Mouse (Mus musculus): Measurements from ENCODE around the gene Gm21775. TPM values are rescaled to one million over a fixed set of nuclear protein-coding genes. Genes with fewer than 3 reads are reported as not detected.
"Not testable (repeated sequence)": the region's sequence is repeated elsewhere in the genome, so short reads cannot be mapped to it uniquely, and the experiment has no call there.

Gm21775 gene
- total RNA-seq (2017), result not detected in 3 replicates

DNA sequence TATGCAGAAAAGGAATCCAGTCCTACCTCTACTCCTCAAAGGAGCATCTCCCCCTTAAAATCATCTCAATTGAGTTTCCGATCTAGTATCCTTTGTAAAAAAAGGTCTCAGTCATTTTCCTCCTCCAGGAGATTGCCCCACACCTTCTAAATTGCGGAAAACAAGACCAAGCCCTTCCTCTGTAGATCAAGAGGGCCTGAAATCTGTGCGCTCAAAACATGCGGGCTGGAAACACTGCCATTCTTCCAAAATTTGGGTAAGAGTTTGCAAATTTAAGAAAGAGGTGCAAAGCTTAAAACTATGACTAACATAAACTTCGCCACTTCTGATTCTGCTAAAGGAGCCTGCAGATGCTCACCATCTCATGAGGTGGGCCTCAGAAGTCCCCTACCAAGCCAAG lies at the start of gene Gm21775:
Gene Gm21775, plus strand, starts transcription at position 301 of the 400 bp plus-strand sequence.
- ATAC-seq (replicated peaks; ENCODE audit: insufficient number of reproducible peaks, low FRiP score, low TSS enrichment, poor library complexity, severe bottlenecking), result not testable (repeated sequence)

DNA sequence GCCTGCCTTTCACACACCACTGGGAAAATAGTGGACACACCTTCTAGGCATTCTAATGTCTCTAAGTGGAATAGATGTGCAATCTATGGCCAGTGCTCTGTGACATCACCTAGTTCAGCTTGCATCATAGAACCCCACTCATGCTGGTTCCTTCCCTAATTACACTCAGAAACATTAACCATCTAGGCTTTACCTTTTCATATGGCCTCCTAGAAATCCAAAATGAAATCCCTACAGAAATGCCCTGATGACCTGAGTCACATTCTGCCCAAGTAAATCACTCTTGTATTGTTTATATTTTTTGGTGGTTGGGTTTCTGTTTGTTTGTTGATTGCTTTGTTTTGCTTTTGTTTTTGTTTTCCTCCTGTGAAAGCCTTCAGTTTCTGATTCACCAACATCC lies 17.3 kb upstream of the Gm21775 start, which contains the start of gene Gm20737:
Gene Gm20737, minus strand, starts transcription at position 101 of the 400 bp plus-strand sequence.
- not testable (repeated sequence) for ATAC-seq (replicated peaks; ENCODE audit: insufficient number of reproducible peaks, low FRiP score, low TSS enrichment, poor library complexity, severe bottlenecking)

Other genes with a start within 250 kb of the Gm21775 start
- not detected in 3 replicates for gene Gm20834, start 228.9 kb upstream of the Gm21775 start, total RNA-seq (2017)
- gene Gm28510, start 140.7 kb upstream of the Gm21775 start, total RNA-seq (2017), result not detected in 3 replicates
- not detected in 3 replicates for gene Gm20737, start 17.4 kb upstream of the Gm21775 start, total RNA-seq (2017)
- gene Gm21900, start 62.9 kb downstream of the Gm21775 start, total RNA-seq (2017), result not detected in 3 replicates
- gene Gm20777, start 199.0 kb downstream of the Gm21775 start, total RNA-seq (2017), result not detected in 3 replicates

Data from monocyte, adult 5-6 weeks (primary cell).